Mouse (Mus musculus) bone marrow macrophage, adult 2 months (primary cell): ENCODE measurements at regions not wholly inside any gene's neighbourhood (a gene's known extent, or its start where the extent isn't known, plus 50 kb on each side); places are given as distances from the start of the nearest gene placed in this dataset.

Experiments
- CTCF ChIP-seq: IDR thresholded peaks from 2 replicates; pipeline ENCODE4 v1.5.1; 2012; ENCODE audit warnings: low read depth, mild to moderate bottlenecking, low read length, moderate library complexity
- POLR2A ChIP-seq: IDR thresholded peaks from 2 replicates; pipeline ENCODE4 v1.6.1; 2012; ENCODE audit warnings: mild to moderate bottlenecking, low read depth, low read length, borderline replicate concordance

DNA sequence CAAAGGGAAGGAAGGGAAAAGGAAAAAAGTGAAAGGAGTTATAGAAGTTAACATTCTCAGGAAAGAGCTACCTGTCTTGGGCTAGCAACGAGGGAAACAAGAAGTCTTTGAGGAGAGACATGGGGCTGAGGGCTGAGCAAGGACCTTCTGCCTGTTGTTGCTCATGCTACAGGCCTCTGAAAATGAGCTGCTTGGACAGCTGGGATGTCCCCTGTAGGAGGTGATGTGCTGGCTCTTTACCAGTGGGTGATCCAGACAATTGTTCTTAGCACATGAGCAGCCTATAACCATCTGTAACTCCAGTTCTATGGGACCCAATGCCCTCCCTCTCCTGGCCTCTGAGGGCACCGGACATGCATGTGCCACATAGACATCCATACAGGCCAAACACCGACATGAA lies 155.5 kb upstream of the Bcor start:
- TF ChIP-seq POLR2A (no peak), CTCF (no peak)
